Mouse (Mus musculus): ENCODE measurements around the gene Tnfsf18.

Tnfsf18 gene

GRCm38 (mm10) chr1:161494343-161494742 lies at the start of gene Tnfsf18:
TSS of gene Tnfsf18 (plus strand) at chr1:161494655.
- DNase-seq (ENCODE audit: low spot score) = no peak

- DNase-seq (ENCODE audit: low spot score) = peak; percentile 44
These were observed 49.6 kb upstream of the Tnfsf18 start for GRCm38 (mm10) chr1:161444858-161445257.

GRCm38 (mm10) chr1:161451683-161452245 lies 42.7 kb upstream of the Tnfsf18 start:
- no peak for DNase-seq (ENCODE audit: low spot score)

- DNase-seq (ENCODE audit: low spot score) = no peak
These were observed 42.2 kb upstream of the Tnfsf18 start for GRCm38 (mm10) chr1:161452250-161452649.

GRCm38 (mm10) chr1:161463388-161464085 lies 30.9 kb upstream of the Tnfsf18 start:
- no peak for DNase-seq (ENCODE audit: low spot score)

- no peak for DNase-seq (ENCODE audit: low spot score)
These were observed 17.2 kb upstream of the Tnfsf18 start for GRCm38 (mm10) chr1:161477221-161477620.

- no peak for DNase-seq (ENCODE audit: low spot score)
These were observed 14.6 kb upstream of the Tnfsf18 start for GRCm38 (mm10) chr1:161479854-161480253.

GRCm38 (mm10) chr1:161482211-161482610 lies 12.2 kb upstream of the Tnfsf18 start:
- DNase-seq (ENCODE audit: low spot score) = no peak

GRCm38 (mm10) chr1:161487069-161487468 lies 7.4 kb upstream of the Tnfsf18 start:
- no peak for DNase-seq (ENCODE audit: low spot score)

GRCm38 (mm10) chr1:161491766-161492165 lies 2.7 kb upstream of the Tnfsf18 start:
- DNase-seq (ENCODE audit: low spot score) = no peak

GRCm38 (mm10) chr1:161496866-161497645 lies 2.6 kb downstream of the Tnfsf18 start:
- no peak for DNase-seq (ENCODE audit: low spot score)

GRCm38 (mm10) chr1:161500114-161500810 lies 5.8 kb downstream of the Tnfsf18 start:
- no peak for DNase-seq (ENCODE audit: low spot score)

- DNase-seq (ENCODE audit: low spot score) = no peak
These were observed 6.3 kb downstream of the Tnfsf18 start for GRCm38 (mm10) chr1:161500811-161501146.

- DNase-seq (ENCODE audit: low spot score) = no peak
These were observed 11.9 kb downstream of the Tnfsf18 start for GRCm38 (mm10) chr1:161506317-161506716.

GRCm38 (mm10) chr1:161507623-161508047 lies 13.2 kb downstream of the Tnfsf18 start:
- DNase-seq (ENCODE audit: low spot score) = peak; percentile 18

- DNase-seq (ENCODE audit: low spot score) = no peak
These were observed 22.9 kb downstream of the Tnfsf18 start for GRCm38 (mm10) chr1:161517355-161517754.

GRCm38 (mm10) chr1:161520223-161520622 lies 25.8 kb downstream of the Tnfsf18 start:
- no peak for DNase-seq (ENCODE audit: low spot score)

- DNase-seq (ENCODE audit: low spot score) = no peak
These were observed 33.7 kb downstream of the Tnfsf18 start for GRCm38 (mm10) chr1:161528173-161528572.

- no peak for DNase-seq (ENCODE audit: low spot score)
These were observed 56.2 kb downstream of the Tnfsf18 start for GRCm38 (mm10) chr1:161550596-161551095.

GRCm38 (mm10) chr1:161552098-161552497 lies 57.6 kb downstream of the Tnfsf18 start:
- DNase-seq (ENCODE audit: low spot score) = no peak

Data from urinary bladder, postnatal 25 days (tissue).